Comparison of ENCODE assay signal across 9 mouse cellular contexts in the genomic region with DNA sequence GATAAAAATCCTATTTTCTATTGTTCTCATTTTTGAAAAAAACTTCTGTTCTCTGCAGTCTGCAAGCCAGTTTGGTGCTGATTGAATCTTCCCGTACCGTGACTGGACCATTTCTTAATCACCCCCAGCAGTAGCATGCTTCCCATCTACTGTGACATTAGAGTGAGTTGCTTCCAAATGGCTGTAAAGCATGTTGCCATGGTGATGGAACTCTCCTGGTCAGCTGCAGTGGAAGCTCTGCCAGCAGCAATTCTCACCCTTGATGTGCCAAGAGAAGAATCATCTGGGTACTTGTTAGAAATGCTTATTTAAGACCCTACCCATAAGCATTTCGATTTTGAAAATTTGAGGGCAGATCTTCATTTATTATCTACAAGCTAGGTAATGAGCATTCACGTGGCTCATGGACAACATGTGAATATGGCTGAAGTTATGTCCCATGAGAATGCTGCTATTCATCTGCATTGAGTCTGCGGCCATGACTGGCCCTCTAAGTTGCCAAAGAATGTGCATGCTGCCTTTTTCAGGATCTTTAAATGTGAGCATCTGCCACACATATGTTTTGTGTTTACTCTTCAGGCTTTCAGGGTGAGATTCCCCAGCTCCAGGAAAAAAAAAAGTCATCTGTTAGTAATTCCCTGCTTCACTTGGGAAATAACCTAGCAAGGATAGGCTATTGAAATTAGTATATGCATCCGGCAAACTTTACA.
A peak's percentile ranks its signal among the peaks of the same experiment; 100 is the strongest.
DNase-seq lines count a peak whose midpoint lies in the region; ATAC-seq and TF ChIP-seq lines count a peak whose summit lies in the region.
"Had no signal": no experiment of that assay in that cellular context is flagged by ENCODE, and none has a peak within 500 bp of the region (broad histone marks: within the 10 kb centered on the region; RNA-seq: fewer than 3 reads in every experiment).

No protein-coding gene starts in this region.

- H3K27ac ChIP-seq in forebrain, embryonic 13.5 days: no peak overlapping the region
- no peak overlapping the region for H3K27ac ChIP-seq in forebrain, embryonic 10.5 days
- no peak overlapping the region for H3K27ac ChIP-seq in forebrain, postnatal 0 days (ENCODE audit: low read depth, low read length)
- no peak overlapping the region for H3K27ac ChIP-seq in midbrain, embryonic 14.5 days (replicated peaks; ENCODE audit: low read depth, low read length)
- no peak overlapping the region for H3K27ac ChIP-seq in intestine, embryonic 15.5 days
- H3K27ac ChIP-seq: liver, embryonic 13.5 days had no signal

- no peak overlapping the region for H3K4me3 ChIP-seq in forebrain, embryonic 13.5 days
- H3K4me3 ChIP-seq in forebrain, embryonic 10.5 days: no peak overlapping the region
- H3K4me3 ChIP-seq in forebrain, postnatal 0 days (ENCODE audit: low read depth, low read length): no peak overlapping the region
- H3K4me3 ChIP-seq in midbrain, embryonic 14.5 days (replicated peaks; ENCODE audit: low read depth, low read length): no peak overlapping the region
- H3K4me3 ChIP-seq in intestine, embryonic 15.5 days (replicated peaks): no peak overlapping the region
- H3K4me3 ChIP-seq: liver, embryonic 13.5 days had no signal

- H3K27me3 ChIP-seq in forebrain, embryonic 13.5 days: no peaks in the 10 kb centered on the region
- H3K27me3 ChIP-seq in forebrain, embryonic 10.5 days (ENCODE audit: poor library complexity, severe bottlenecking): no peaks in the 10 kb centered on the region
- H3K27me3 ChIP-seq in forebrain, postnatal 0 days (ENCODE audit: insufficient read depth, low read length): no peaks in the 10 kb centered on the region
- no peaks in the 10 kb centered on the region for H3K27me3 ChIP-seq in midbrain, embryonic 14.5 days (ENCODE audit: control insufficient read depth, insufficient read depth, low read length)
- H3K27me3 ChIP-seq in intestine, embryonic 15.5 days (replicated peaks): no peaks in the 10 kb centered on the region
- H3K27me3 ChIP-seq: liver, embryonic 13.5 days had no signal

- H3K36me3 ChIP-seq in forebrain, embryonic 13.5 days (ENCODE audit: poor library complexity, severe bottlenecking): no peaks in the 10 kb centered on the region
- no peaks in the 10 kb centered on the region for H3K36me3 ChIP-seq in forebrain, embryonic 10.5 days (replicated peaks)
- H3K36me3 ChIP-seq in forebrain, postnatal 0 days (ENCODE audit: insufficient read depth): no peaks in the 10 kb centered on the region
- H3K36me3 ChIP-seq in midbrain, embryonic 14.5 days (ENCODE audit: control insufficient read depth, insufficient read depth, low read length): no peaks in the 10 kb centered on the region
- no peaks in the 10 kb centered on the region for H3K36me3 ChIP-seq in intestine, embryonic 15.5 days
- H3K36me3 ChIP-seq: liver, embryonic 13.5 days had no signal

- H3K9ac ChIP-seq in forebrain, embryonic 13.5 days: no peak overlapping the region
- no peak overlapping the region for H3K9ac ChIP-seq in forebrain, postnatal 0 days
- no peak overlapping the region for H3K9ac ChIP-seq in midbrain, embryonic 14.5 days (replicated peaks; ENCODE audit: low read length)
- H3K9ac ChIP-seq in intestine, embryonic 15.5 days: no peak overlapping the region
- H3K9ac ChIP-seq: liver, embryonic 13.5 days had no signal

- H3K4me2 ChIP-seq in forebrain, embryonic 13.5 days: no peak overlapping the region
- H3K4me2 ChIP-seq in forebrain, postnatal 0 days (ENCODE audit: low read depth): no peak overlapping the region
- no peak overlapping the region for H3K4me2 ChIP-seq in midbrain, embryonic 14.5 days (ENCODE audit: low read length)
- H3K4me2 ChIP-seq in intestine, embryonic 15.5 days (replicated peaks): no peak overlapping the region
- H3K4me2 ChIP-seq: liver, embryonic 13.5 days had no signal

- TF ChIP-seq CTCF in forebrain, postnatal 0 days (IDR thresholded peaks at IDR 0.05; ENCODE audit: low read depth): no peak

- WGBS in forebrain, embryonic 13.5 days: 58% methylated on average over 6 of the region's 6 CpGs
- WGBS in forebrain, embryonic 10.5 days: 60% methylated on average over 6 of the region's 6 CpGs
- WGBS in forebrain, postnatal 0 days: 42% methylated on average over 6 of the region's 6 CpGs
- 52% methylated on average over 6 of the region's 6 CpGs for WGBS in midbrain, embryonic 14.5 days
- WGBS in intestine, embryonic 15.5 days: 62% methylated on average over 6 of the region's 6 CpGs

- ATAC-seq in forebrain, embryonic 13.5 days: peak; percentile 91
- ATAC-seq in forebrain, postnatal 0 days: peak; percentile 88
- ATAC-seq in midbrain, embryonic 14.5 days (ENCODE audit: low FRiP score, low TSS enrichment): no peak
- no peak for ATAC-seq in intestine, embryonic 15.5 days

- no peaks in the 10 kb centered on the region for H3K9me3 ChIP-seq in forebrain, embryonic 13.5 days (replicated peaks)
- H3K9me3 ChIP-seq in forebrain, embryonic 10.5 days: no peaks in the 10 kb centered on the region
- no peaks in the 10 kb centered on the region for H3K9me3 ChIP-seq in forebrain, postnatal 0 days (ENCODE audit: low read length)
- no peaks in the 10 kb centered on the region for H3K9me3 ChIP-seq in midbrain, embryonic 14.5 days (ENCODE audit: control insufficient read depth, low read length)
- H3K9me3 ChIP-seq in intestine, embryonic 15.5 days: no peaks in the 10 kb centered on the region
- H3K9me3 ChIP-seq: liver, embryonic 13.5 days had no signal

- no peak for DNase-seq in forebrain, embryonic 10.5 days (ENCODE audit: extremely low spot score, low spot score)
- DNase-seq in adipocyte (ENCODE audit: low spot score): peak; percentile 3
- DNase-seq in forebrain, postnatal 0 days: peak; percentile 67
- DNase-seq in midbrain, embryonic 14.5 days: peak; percentile 61
- no peak for DNase-seq in kidney, adult 9 months
- no peak for DNase-seq in lung, postnatal 36 days
- DNase-seq: liver, embryonic 13.5 days had no signal

- H3K4me1 ChIP-seq in forebrain, embryonic 13.5 days: no peaks in the 10 kb centered on the region
- no peaks in the 10 kb centered on the region for H3K4me1 ChIP-seq in forebrain, embryonic 10.5 days
- H3K4me1 ChIP-seq in forebrain, postnatal 0 days (ENCODE audit: insufficient read depth): no peaks in the 10 kb centered on the region
- no peaks in the 10 kb centered on the region for H3K4me1 ChIP-seq in midbrain, embryonic 14.5 days (ENCODE audit: control insufficient read depth, insufficient read depth, low read length)
- no peaks in the 10 kb centered on the region for H3K4me1 ChIP-seq in intestine, embryonic 15.5 days (replicated peaks)
- H3K4me1 ChIP-seq: liver, embryonic 13.5 days had no signal

Comparison
In these comparisons a context has a peak if more than half of its experiments do, and no peak if none do; other contexts are left out.
1. DNase-seq: peak in adipocyte (single experiment), forebrain, postnatal 0 days (single experiment) and midbrain, embryonic 14.5 days (single experiment); none in forebrain, embryonic 10.5 days (single experiment), kidney, adult 9 months (single experiment) and lung, postnatal 36 days (single experiment).
2. ATAC-seq: peak in forebrain, embryonic 13.5 days (single experiment) and forebrain, postnatal 0 days (single experiment); none in midbrain, embryonic 14.5 days (single experiment) and intestine, embryonic 15.5 days (single experiment).